Mouse (Mus musculus) stomach, postnatal 0 days (tissue): ENCODE measurements around the gene Ubox5. TPM values are rescaled to one million over a fixed set of nuclear protein-coding genes. Genes with fewer than 3 reads are reported as not detected.

Experiments
- ATAC-seq: fragments of 200-750 bp; cut with Nextera tagmentation; 2 replicates; pipeline ENCODE4 v1.8.0; 2017; ENCODE audit not compliant: low FRiP score, low TSS enrichment
- DNase-seq: peaks from one replicate; pipeline ENCODE4 v3.0.0-alpha.2; 2016; ENCODE audit warnings: low spot score
- H3K27ac ChIP-seq: fragments of 300-500 bp; sonication (generic); replicated peaks from 2 replicates; pipeline ENCODE4 v1.5.1; 2014; ENCODE audit warnings: mild to moderate bottlenecking, control low read depth
- H3K27me3 ChIP-seq: fragments of 300-500 bp; sonication (generic); 2 replicates; pipeline ENCODE4 v1.6.1; 2014; ENCODE audit warnings: low read length; ENCODE audit not compliant: control insufficient read depth, insufficient read depth
- H3K36me3 ChIP-seq: fragments of 300-500 bp; sonication (generic); 2 replicates; pipeline ENCODE4 v1.6.1; 2014; ENCODE audit warnings: low read length, mixed read lengths; ENCODE audit not compliant: control insufficient read depth, insufficient read depth
- H3K4me1 ChIP-seq: fragments of 300-500 bp; sonication (generic); replicated peaks from 2 replicates; pipeline ENCODE4 v1.6.1; 2014; ENCODE audit warnings: antibody characterized with exemption; ENCODE audit not compliant: control insufficient read depth, insufficient read depth
- H3K4me2 ChIP-seq: fragments of 300-500 bp; sonication (generic); replicated peaks from 2 replicates; pipeline ENCODE4 v1.6.1; 2014; ENCODE audit warnings: low read depth, mild to moderate bottlenecking, control low read depth, moderate library complexity
- H3K4me3 ChIP-seq: fragments of 300-500 bp; sonication (generic); 2 replicates; pipeline ENCODE4 v1.5.1; 2014; ENCODE audit warnings: low read depth, low read length, control low read depth
- H3K9ac ChIP-seq: fragments of 300-500 bp; sonication (generic); 2 replicates; pipeline ENCODE4 v1.6.1; 2014; ENCODE audit warnings: mild to moderate bottlenecking, low read length, control low read depth, mixed read lengths
- H3K9me3 ChIP-seq: fragments of 300-500 bp; sonication (generic); 2 replicates; pipeline ENCODE4 v1.6.1; 2016; ENCODE audit warnings: low read length; ENCODE audit not compliant: control insufficient read depth
- CTCF ChIP-seq: IDR thresholded peaks from 2 replicates; pipeline ENCODE4 v1.5.1; 2016; ENCODE audit warnings: antibody characterized with exemption, low read depth, mild to moderate bottlenecking, moderate library complexity
- EP300 ChIP-seq: optimal IDR thresholded peaks from 2 replicates; pipeline ENCODE3; 2016; ENCODE audit warnings: antibody characterized with exemption
- WGBS: fragments of 180-500 bp; shearing (Covaris S2); extraction: QIAGEN DNeasy Blood & Tissue Kit; methylation state at CpG from one replicate; pipeline ENCODE4 v1.1.7; 2014; 5-methylcytosine and 5-hydroxymethylcytosine counted together
- polyA plus RNA-seq: library from polyadenylated mRNA; unstranded; fragments of >200 nt; fragmentation: Nextera tagmentation; extraction: Ambion mirVana; gene quantifications from 2 replicates; pipeline ENCODE4 v1.2.1, GENCODE M21; 2015

The Ubox5 gene
- polyA plus RNA-seq, 1 experiment from 2014 or later = 4.1 TPM

- WGBS = 73% methylated on average over 3 of the region's 3 CpGs
- Histone ChIP-seq H3K4me3 (no peak overlapping the region), H3K36me3 (peaks cover 16% of the 10 kb centered on the region), H3K27ac (no peak overlapping the region), H3K4me2 (no peak overlapping the region), H3K9me3 (no peaks in the 10 kb centered on the region), H3K9ac (no peak overlapping the region), H3K27me3 (no peaks in the 10 kb centered on the region), H3K4me1 (no peaks in the 10 kb centered on the region)
- ATAC-seq (no peak), DNase-seq (no peak)
- TF ChIP-seq EP300 (no peak), CTCF (no peak)
Observed at GRCm38 (mm10) chr2:130598399-130598798, 31.4 kb downstream of the Ubox5 start.

DNA sequence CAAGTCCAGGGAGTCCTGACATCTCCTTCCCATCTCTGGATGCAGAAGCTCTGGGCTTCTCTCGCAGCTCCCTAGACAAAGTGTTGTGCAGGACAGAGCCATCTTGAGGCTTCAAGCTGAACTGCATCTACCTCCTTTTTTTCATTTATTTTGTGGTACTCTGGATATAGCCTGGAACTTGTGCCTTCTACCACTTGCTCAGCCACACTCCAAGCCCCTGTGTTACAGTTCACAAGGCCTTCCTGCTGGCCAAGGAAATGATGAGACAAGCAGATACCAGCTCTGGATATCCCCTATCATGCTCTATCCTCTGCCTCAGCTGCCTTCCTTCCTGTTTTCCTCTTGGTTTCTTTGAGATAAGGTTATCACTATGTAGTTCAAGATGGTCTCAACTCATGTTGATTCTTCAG is 32.2 kb downstream of the Ubox5 start:
- Histone ChIP-seq H3K4me2 (no peak overlapping the region), H3K36me3 (peaks cover 16% of the 10 kb centered on the region), H3K27ac (no peak overlapping the region), H3K9me3 (no peaks in the 10 kb centered on the region), H3K27me3 (no peaks in the 10 kb centered on the region), H3K9ac (no peak overlapping the region), H3K4me1 (no peaks in the 10 kb centered on the region), H3K4me3 (no peak overlapping the region)
- no peak for TF ChIP-seq EP300
- TF ChIP-seq CTCF = peak; percentile 77
- 11% methylated on average over 1 of the region's 1 CpGs for WGBS
- ATAC-seq (no peak), DNase-seq (no peak)

GRCm38 (mm10) chr2:130595596-130595995 is 34.2 kb downstream of the Ubox5 start:
- Histone ChIP-seq H3K4me1 (no peaks in the 10 kb centered on the region), H3K27me3 (no peaks in the 10 kb centered on the region), H3K9ac (no peak overlapping the region), H3K27ac (no peak overlapping the region), H3K36me3 (peaks cover 10% of the 10 kb centered on the region), H3K4me3 (no peak overlapping the region), H3K4me2 (no peak overlapping the region), H3K9me3 (no peaks in the 10 kb centered on the region)
- TF ChIP-seq EP300 = no peak
- no peak for TF ChIP-seq CTCF
- ATAC-seq = no peak
- DNase-seq = no peak
- 91% methylated on average over 1 of the region's 1 CpGs for WGBS

- 94% methylated on average over 2 of the region's 2 CpGs for WGBS
- no peaks in the 10 kb centered on the region for H3K27me3 ChIP-seq
- DNase-seq = no peak
- H3K9ac ChIP-seq = no peak overlapping the region
- no peak for ATAC-seq
- H3K4me2 ChIP-seq = no peak overlapping the region
- H3K4me1 ChIP-seq = no peaks in the 10 kb centered on the region
- H3K4me3 ChIP-seq = no peak overlapping the region
- H3K9me3 ChIP-seq = no peaks in the 10 kb centered on the region
- no peak overlapping the region for H3K27ac ChIP-seq
- peaks cover 3% of the 10 kb centered on the region for H3K36me3 ChIP-seq
- TF ChIP-seq EP300 = no peak
- no peak for TF ChIP-seq CTCF
Observed at GRCm38 (mm10) chr2:130591016-130591415, 38.8 kb downstream of the Ubox5 start.

DNA sequence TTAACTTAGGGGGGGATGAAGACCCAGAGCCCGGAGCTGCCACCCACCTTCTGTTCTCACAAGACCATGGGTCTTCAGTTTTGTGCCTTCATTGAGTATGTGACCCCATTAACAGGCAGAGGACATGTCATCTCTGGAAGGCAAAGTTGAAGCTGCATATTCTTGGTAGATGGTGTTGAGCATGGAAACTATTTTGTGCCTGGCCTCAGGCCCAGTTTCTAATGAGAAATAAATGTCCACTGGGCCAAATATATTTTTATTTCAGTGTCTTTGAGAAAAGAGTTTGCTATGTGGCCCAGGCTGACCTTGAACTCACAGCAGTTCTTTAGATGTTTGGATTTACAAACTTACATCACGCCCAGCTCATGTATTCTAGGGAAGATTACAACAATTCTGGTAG is 40.1 kb downstream of the Ubox5 start:
- Histone ChIP-seq H3K27me3 (no peaks in the 10 kb centered on the region), H3K4me1 (no peaks in the 10 kb centered on the region), H3K9ac (no peak overlapping the region), H3K9me3 (no peaks in the 10 kb centered on the region), H3K27ac (no peak overlapping the region), H3K36me3 (no peaks in the 10 kb centered on the region; the same call in 1 of the 2 replicates), H3K4me2 (no peak overlapping the region), H3K4me3 (no peak overlapping the region)
- TF ChIP-seq EP300 (no peak), CTCF (no peak)
- ATAC-seq (no peak), DNase-seq (no peak)
- WGBS = 72% methylated on average over 2 of the region's 2 CpGs

- Histone ChIP-seq H3K4me3 (no peak overlapping the region), H3K27me3 (no peaks in the 10 kb centered on the region), H3K4me1 (no peaks in the 10 kb centered on the region), H3K9me3 (no peaks in the 10 kb centered on the region), H3K9ac (no peak overlapping the region), H3K36me3 (no peaks in the 10 kb centered on the region; the same call in 1 of the 2 replicates), H3K4me2 (no peak overlapping the region), H3K27ac (no peak overlapping the region)
- DNase-seq (no peak), ATAC-seq (no peak)
- TF ChIP-seq EP300 (no peak), CTCF (no peak)
- 68% methylated on average over 4 of the region's 4 CpGs for WGBS
Observed at GRCm38 (mm10) chr2:130589157-130589556, 40.7 kb downstream of the Ubox5 start.
